Mouse (Mus musculus): ENCODE results near the gene Mdm2.
"Not testable (repeated sequence)": the region's sequence is repeated elsewhere in the genome, so short reads cannot be mapped to it uniquely, and the experiment has no call there.

Gene Mdm2

DNA sequence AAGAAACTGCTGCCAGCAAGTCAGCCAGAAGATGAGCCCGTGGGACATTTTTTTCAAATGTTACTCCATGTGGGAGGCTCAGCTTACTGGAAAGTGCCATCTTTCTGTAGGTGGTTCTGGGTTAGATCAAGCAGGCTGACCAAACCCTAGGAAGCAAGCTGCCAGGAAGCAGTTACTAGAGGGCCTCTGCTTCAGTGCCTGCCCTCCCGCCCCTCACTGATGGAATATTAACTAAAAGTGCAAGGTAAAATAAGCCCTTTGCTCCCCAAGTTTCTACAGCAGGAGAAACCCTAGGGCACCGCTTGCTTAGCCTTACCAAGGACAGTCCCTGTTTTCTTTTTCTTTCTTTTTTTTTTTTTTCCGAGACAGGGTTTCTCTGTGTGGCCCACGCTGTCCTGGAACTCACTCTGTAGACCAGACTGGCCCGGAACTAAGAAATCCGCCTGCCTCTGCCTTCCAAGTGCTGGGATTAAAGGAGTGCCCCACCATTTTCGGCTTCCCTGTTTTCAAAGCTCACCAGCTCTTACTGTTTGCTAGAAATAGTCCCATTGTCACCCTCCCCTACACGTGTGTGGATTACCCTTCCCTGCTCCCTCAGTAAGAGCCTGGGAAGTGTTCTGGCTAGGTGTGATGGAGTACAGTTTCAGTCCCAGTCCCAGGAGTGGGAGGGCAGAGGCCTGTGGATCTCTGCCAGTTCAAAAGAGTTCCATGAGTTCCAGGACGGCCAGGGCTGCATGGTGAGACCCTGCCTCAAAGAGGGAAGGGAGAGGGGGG is 37.9 kb upstream of the Mdm2 start:
- no peak for DNase-seq (ENCODE audit: low read depth, low spot score)

DNA sequence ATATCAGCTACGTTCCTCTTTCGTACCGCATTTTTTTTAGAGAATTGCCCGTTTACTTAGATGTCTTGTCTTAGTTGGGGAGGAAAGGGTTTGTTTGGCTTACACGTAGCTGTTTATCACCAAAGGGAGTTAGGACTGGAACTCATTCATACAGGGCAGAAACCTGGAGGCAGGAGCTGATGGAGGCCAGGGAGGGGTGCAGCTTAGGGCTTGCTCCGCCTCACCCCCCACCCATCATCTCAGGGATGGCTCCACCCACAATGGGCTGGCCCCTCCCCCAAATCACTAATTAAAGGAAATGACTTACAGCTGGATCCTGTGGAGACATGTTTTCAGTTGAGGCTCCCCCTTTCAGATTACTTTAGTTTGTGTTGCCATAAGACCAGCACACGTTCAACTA is 37.2 kb upstream of the Mdm2 start:
- DNase-seq (ENCODE audit: low read depth, low spot score) = no peak

DNA sequence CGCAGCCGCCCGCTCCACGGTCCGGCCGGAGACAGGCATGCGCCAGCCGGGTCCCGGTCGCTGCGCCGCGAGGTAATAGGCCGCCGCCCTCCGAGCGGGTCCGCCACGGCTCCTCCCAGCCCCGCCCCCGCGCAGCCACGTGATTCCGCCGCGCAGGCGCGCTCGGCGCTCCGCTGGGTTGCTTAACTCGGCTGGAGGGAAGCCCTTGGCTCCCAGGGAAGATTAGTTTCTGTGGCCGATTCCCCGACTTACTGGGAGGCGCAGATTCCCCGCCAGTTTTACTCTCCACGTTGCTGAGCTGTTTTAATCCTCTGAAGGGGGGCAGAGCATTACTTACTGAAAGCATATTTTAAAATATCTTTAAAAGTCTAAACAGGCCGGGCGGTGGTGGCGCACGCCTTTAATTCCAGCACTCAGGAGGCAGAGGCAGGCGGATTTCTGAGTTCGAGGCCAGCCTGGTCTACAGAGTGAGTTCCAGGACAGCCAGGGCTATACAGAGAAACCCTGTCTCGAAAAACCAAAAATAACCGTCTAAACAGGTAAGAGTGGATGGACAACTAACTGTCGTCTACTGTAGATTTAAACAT is 35.8 kb upstream of the Mdm2 start, which contains the start of gene Slc35e3:
Slc35e3 (minus strand) TSS at position 69 of the 587 bp plus-strand sequence.
- DNase-seq (ENCODE audit: low read depth, low spot score) = peak; percentile 92

DNA sequence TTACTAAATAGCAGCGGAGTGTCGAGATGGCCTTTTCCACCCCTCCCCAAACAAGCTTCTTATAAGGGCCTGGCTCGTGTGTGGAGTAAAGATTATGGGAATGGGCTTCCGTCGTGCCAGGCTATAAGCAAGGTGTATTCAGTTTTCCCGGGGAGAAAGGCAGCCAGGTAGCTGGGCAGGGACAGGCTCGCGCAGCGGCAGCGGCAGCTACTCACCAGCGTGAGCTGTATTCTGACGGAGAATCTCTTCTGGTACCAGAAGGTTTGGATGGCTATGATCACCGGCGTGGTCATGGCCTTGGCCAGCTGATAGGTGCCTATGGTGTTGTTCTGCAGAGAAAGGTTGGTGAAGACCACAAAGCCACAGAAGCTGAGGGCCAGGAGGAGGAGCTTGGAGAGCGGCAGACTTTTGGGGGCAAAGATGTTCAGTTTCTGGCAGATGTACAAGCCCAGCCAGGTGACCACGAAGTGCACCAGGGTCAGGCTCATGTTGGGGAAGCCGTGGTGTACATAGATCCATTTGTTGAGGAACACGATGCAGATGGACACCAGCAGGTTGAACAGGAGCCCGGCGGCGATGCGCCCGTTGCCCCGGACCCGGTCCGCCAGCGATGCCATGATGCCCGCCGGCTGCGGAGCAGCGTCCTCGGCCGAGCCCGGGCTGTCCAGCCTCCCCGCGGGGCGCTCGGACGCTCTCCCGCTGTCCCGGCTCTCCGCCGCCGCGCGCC is 35.2 kb upstream of the Mdm2 start:
- DNase-seq (ENCODE audit: low read depth, low spot score) = not testable (repeated sequence)

DNA sequence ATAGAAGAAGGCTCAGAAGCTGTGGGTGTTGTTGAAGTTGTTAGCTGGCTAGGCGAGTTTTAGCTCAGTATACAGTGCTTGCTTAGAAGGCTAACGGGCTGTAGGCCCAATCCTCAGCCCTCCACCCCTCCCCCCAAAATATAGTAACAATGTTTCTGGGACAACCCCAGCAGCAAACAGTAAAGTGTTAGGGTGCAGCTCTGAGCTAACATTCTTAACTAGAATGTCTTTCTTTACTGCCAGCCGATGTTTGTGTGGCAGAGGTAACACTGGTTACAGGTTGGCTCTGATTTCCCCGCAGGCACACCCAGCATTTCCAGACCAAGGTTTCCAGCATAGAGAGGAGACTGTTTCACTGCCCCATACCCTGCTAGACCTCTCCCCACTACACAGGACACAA is 33.4 kb upstream of the Mdm2 start:
- DNase-seq (ENCODE audit: low read depth, low spot score) = no peak

DNA sequence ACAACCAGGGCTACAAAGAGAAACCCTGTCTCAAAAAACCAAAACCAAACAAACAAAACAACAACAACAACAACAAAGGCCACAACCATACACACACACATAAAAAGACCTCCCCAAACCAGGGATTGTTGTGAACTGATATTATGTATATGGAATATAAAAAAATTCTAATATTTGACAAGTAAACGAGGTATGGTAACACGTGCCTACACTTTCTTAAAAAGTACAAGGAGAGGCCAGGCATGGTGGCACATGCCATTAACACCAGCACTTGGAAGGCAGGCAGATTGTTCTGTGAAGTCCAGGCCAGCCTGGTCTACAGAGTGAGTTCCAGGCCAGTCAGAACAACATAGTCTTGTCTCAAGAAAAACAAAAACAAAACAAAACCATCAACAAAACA is 32.6 kb upstream of the Mdm2 start:
- no peak for DNase-seq (ENCODE audit: low read depth, low spot score)

DNA sequence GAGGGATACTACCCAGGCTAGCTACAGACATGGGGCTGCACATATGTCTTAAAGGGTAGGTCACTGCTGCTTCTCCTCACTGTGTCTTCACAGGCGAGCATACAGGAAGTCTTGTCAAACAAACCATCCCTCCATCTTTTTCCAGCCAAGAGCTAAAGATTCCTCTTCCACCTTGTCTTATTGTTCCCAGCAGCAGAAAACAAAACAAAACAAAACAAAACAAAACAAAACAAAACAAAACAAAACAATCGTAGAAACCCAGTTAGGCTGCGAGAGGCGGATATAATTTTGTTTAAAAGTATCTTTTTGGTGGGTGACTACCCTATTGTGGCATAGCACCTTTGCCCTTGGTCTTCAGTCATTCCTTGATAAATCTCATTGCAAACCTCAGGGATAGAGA is 32.1 kb upstream of the Mdm2 start:
- no peak for DNase-seq (ENCODE audit: low read depth, low spot score)

DNA sequence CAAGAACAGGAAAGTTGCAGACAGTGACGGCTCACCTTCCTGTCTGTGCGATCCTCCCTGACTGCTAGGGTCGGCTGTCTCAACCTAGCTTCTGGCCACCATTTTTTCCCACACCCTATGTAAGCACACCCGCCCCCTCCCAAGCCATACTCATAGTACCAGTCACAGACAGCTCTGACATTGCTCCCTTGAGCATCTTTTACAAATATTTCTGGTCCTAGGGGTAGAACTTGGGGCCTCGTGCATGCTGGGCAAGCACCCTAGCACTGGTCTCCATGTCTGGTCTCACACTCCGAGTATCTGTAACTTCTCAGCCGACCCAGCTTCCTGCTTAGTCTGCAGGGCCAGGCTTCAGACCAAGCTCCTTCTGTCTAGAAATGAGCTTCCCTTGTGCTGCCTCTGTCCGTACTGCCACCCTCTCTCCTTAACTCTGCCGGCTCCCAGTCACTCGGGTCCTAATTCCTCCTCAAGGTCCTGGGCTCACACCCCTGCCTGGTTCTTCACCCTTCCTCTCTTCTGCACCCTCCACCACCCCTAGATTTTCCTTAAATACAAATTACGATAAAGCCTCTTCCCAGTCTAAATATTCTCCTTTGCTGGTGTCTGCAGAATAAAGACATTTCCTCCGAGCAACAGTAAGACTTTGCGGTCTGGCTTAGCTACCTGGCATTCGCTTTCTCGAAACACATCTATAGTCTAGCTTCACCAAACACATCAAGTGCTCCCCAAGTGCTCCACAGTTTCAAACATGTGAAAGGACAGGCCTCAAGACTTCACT is 31.3 kb upstream of the Mdm2 start:
- no peak for DNase-seq (ENCODE audit: low read depth, low spot score)

DNA sequence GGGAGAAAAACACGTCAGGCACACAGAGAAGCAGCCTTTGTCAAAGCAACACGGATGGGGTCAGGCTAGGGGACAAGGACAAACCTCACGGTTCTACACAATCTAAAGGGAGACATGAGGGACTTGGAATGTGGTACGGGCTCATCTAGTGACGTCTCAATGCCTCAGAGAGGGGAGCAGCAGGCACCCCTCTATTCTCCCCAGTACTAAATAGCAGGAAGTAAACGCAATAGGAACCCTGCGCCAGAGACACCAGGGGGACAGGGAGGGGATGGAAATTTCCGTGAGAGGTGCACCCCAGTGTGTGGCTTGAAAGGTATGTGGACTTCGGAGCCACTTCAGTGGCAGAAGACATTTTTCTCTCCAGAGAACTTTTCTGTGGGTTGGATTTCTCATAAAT is 30.4 kb upstream of the Mdm2 start:
- DNase-seq (ENCODE audit: low read depth, low spot score) = no peak

DNA sequence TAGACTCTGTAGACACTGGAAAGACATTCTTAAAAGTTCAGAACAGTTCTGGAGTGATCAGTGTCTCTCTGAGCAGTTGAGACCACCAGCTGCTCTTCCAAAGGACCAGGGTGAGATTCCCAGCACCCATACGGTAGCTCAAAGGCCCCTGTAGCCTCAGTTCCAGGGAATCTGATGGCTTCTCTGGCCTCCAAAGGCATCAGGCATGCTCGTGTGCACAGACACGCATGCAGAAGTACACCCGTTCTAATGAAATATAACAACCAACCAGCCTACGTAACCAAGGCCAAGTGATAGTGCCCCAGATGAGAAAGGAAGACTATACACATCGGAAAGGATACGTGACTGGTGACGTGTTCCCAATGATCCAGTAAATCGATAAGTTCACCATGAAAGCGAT is 29.6 kb upstream of the Mdm2 start:
- DNase-seq (ENCODE audit: low read depth, low spot score) = no peak

DNA sequence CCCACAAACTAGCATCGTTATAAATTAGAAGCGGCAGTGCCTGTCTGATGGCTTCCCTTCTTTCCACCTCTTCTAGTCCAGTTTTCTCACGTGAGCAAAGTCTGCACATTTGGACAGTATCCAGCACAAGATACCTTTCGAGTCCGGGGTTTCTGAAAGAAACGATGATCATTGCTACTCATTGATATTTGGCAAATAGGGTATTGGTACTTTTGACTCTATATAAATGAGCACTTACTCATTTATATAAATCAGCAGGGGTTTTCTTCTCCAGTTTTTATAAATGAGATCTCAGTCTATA is 29.0 kb upstream of the Mdm2 start:
- no peak for DNase-seq (ENCODE audit: low read depth, low spot score)

DNA sequence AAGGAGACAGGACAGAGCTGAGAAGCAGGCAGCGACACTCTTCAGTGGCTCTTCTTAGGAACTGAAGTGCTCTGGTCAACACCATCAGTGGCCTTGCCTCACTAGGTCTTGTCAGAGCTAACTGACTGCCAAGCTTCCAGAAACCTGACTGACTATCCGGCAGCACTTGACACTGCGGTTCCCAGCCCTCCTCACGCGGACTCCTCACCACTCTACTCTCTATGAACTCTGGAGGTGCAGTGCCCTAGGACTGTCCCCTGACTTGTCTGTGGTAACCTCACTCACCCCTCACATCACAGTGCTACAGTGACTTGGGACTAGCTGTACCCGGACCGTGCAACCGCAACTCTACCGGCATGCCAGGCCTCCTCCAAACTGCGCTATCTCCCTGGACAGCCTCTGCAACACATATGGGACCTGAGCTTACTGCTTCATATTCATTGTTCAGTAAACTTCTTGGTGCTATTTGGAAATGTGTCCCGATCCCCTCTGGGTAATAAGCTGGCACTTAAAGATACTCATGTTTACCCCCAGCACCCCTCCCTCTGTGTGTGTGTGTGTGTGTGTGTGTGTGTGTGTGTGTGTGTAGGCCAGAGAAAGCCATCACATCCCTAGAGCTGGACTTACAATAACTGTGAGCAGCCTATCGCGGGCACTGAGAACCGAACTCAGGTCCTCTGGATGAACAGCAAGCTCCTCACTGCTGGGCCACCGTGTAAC is 28.5 kb upstream of the Mdm2 start:
- DNase-seq (ENCODE audit: low read depth, low spot score) = no peak

DNA sequence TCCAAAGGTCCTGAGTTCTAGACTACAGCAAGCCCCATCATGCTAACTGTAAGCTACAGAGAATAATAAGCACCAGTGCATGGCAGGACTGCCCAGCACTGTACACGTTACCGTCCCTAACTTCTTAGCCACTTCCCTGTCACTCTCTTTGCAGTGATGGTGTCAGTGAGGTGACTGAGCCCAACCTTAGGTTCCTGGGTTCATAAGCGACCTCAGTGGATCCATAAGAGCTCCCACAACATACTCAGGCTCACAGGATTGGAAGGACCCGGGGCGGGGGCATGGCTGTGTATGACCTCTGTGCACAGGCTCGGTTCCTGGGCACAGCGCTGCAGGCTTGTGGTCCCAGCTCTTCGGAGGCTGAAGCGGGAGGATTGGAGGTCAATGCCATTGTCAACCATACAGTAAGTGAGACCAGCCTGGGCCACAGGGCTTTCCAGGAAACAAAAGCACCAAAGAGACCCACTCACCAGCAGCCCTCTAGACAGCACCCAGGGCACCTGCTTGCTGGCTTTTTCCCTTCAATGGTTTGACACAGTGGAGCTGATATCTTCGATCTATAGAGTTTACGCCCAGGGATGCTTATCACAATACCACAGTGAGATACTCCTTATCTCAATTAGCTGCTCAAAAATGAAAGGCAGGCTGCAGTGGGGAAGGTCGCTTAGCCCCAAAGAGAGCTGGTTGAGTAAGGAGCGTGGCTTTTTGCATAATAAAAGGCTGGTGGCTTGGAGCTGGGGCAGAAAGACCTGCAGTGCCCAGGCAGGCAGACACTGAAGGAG is 27.8 kb upstream of the Mdm2 start:
- DNase-seq (ENCODE audit: low read depth, low spot score) = no peak

DNA sequence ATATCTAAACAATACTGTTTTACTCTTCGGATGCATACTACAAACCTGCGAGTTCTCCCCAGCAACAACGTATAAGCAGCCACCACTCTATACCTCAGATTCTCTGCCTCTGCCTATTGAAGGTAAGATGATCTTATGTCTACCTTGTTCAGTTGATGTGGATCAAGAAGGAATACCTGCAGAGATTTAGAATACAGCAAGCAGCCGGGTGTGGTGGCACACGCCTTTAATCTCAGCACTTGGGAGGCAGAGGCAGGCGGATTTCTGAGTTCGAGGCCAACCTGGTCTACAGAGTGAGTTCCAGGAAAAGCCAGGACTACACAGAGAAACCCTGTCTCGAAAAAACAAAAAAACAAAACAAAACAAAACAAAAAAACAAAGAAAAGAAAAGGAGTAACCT is 26.9 kb upstream of the Mdm2 start:
- not testable (repeated sequence) for DNase-seq (ENCODE audit: low read depth, low spot score)

DNA sequence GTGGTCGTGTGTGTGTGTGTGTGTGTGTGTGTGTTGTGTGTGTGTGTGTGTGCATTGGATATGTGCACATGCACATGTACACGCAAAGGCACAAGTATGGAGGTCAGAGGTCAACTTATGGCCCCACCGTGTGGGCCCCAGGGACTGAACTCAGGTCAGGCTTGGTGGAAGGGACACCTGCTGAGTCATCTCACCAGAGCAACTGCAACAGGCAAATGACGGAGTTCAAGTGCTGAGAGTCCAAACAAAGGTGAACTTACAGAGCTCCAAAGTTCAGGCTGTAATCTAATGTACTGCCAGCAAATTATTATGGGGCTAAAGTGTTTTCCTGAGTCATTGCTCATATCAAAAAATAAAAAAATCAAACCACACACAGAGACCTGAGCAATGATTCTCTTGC is 26.5 kb upstream of the Mdm2 start:
- DNase-seq (ENCODE audit: low read depth, low spot score) = no peak

DNA sequence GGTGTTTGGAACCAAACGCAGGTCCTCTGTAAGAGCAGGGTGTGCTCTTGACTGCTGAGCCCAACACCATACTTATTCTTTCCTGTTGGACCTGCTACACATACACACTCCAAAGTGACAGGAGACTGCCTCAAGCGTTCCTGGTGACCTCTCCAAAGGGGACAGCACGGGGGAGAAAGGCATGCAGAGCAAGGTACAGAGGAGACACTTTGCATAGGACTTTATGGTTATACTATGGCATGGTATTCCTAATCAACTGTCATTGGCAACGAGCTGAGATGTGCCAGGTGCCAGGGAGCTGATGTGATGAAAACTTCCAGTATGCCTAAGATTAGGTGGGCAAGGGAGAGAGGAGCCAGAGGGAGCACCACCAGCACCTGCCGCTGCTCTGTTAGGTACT is 26.0 kb upstream of the Mdm2 start:
- no peak for DNase-seq (ENCODE audit: low read depth, low spot score)

DNA sequence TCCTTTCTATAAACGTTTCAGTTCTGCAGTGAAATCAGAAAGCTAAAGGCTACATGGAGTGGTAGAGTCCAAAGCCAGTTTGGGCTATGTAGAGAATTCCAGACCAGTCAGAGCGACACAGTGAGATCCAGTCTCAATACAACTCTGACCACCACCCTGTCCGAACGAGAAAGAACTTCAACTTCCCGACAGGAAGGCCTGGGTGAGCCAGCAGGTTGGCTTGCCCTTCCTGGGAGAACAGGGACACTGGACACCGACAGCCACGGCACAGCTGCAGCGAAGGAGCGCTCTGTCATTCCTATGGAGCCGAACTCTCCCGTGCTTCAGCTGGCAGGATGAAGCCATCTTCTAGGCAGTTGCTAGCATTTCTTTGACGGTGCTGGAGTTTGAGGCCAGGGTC is 24.8 kb upstream of the Mdm2 start:
- DNase-seq (ENCODE audit: low read depth, low spot score) = not testable (repeated sequence)

DNA sequence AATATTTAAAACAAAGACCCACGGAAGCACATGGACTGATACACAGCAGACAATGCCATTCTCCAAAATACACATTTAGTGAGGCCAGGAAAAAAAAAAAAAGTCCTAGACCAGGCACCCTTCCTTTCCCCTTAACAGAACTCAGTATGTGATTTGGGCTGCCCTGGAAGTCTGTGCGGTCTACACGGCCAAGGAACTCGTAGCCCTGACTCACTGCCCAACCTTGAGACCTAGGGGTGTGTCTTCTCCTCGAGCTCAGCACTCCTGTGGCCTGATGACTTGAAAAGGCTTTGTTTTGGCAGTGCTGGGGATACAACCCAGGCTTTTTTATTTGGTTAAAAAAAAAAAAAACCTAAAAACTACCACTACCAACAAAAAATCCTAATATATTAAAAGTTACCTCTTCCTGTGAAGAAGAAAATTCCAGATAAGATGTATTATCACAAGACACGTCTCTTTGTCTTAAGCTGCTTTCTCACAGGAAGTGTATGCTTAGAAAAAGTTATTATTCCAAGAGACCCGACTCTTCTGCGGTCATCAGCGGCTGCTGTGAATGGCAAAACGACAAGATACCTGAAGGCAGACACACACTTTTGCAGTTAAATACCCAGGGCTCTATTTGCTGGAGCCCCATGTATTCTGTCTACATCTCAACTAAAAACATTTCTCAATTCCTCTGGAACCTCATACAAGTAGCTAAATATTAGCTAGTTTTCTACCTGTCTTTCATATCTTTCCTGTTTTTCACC is 23.7 kb upstream of the Mdm2 start:
- DNase-seq (ENCODE audit: low read depth, low spot score) = not testable (repeated sequence)

DNA sequence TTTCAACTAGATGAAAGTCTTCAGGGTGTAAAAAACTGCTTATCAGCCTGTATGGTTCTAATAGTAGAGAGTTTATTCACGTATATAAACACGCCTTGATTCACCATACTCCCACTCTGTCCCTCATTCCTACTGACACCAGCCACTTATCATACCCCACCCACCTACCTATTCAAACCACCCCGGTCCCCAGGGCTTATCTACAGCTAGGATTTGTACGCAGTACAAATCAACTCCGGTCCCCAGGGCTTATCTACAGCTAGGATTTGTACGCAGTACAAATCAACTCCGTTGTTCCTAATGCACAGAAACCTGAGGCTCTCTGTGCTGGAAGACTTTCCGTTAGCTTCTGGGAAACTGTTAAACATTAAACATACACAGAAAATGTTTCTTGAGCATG is 23.1 kb upstream of the Mdm2 start:
- DNase-seq (ENCODE audit: low read depth, low spot score) = not testable (repeated sequence)

DNA sequence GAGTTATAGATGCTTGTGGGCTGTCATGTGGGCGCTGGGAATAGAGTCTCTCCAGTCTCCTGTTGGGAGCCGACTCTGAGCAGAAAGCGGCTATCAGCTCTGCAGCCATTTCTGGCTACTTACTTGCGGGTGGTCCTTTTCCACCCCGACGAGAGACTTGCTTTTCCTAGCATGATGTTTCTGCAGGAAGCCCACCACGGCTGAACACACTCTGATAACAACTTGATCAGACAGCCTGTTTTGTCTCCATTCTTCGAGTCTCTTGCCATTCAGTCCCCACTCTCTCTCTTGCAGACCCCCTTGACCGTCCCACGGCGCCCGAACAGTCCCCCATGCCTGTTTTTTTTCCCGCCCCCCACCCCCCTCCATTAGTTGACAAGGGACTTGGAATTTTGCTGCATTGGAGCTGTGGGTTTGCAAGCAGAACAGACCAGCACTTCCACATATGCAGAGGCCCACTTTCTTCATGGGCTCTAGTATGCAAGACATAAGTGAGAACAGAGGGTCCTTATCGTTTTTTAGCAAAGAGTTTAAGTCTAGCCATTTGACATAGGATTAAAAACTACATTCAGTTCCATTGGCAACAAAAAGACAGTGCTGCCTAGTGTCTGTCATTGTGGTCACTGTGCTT is 22.5 kb upstream of the Mdm2 start:
- no peak for DNase-seq (ENCODE audit: low read depth, low spot score)
